Mouse (Mus musculus) fat pad, adult 2 months (tissue): Measurements from ENCODE around the gene Hoxa3.

ENCODE experiments used
- DNase-seq: peaks from one replicate; pipeline ENCODE4 v3.0.0-alpha.2; 2011; ENCODE audit warnings: low read depth, low spot score; ENCODE audit errors: extremely low read depth

Gene Hoxa3

DNA sequence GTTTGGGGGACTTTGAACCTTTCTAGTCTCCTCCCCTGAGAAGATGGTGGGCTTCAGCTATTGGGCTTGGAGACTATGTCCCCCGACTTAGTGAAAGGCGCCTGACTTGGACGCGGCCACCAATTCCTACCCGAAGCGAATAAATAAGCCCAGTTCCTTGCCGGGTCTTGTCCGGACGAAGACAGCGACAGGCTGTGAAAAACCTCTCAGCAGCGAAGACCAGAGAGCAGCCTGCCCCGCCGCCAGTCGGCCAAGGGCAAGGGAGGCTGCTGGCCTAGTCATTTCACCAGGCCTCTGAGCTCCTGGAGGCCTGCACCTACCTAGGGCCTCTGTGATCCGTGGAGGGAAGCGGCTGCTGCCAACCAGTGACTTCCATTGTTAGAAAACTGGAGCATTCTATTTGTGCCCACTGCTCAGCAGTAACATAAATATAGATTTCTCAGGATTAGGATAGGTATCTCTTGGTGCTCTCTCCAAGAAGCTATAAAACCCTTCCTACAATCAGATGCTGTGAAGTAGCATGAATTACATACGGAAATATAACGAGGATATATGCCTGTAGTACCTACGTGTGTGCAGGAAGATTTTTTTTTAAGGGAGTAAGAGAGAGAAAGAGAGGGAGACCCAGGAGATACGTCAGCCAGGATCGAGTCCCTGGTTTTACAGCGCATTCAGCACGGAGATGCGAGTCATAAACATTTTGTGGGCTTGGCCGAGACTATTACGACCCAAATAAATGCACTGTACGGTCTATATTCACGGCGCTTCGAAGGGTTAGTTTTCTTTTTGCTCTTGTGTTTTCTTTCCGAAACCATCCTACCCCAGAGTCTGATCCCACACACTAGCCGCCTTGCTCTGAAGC, 7.1 kb upstream of the Hoxa3 start:
- no peak for DNase-seq

DNA sequence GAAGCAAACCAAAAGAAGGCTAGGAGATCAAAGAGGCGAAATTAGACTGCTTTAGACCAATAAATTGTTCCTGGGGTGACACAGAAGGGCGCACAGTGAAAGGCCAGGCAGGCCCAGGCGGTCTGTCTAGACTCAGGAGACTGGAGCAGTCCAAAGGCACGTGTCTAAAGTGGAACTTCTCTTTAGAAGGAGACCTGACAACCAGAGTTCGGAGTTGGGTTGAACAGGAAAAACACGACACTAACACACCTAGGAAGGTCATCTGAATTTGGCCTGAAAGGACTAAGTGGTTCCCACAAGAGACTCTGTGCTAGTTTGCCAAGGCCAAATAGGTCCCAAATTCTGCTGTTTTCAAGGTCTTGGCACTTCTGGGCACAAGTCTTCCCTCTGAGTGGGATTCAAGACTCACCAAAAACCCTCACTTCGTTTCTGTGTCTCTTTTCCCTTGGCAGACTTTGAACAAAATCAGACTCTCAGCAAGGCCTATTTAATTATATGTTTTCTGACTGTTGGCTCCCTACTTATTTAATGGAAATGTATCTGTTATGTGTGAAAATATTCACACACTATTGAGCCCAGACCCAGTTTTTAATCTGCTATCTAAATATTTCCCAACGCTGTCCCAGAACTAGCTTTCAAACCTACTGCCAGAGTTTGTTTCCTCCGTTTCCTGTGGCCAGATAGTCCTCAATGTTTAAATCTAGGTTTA, 6.3 kb upstream of the Hoxa3 start:
- no peak for DNase-seq

DNA sequence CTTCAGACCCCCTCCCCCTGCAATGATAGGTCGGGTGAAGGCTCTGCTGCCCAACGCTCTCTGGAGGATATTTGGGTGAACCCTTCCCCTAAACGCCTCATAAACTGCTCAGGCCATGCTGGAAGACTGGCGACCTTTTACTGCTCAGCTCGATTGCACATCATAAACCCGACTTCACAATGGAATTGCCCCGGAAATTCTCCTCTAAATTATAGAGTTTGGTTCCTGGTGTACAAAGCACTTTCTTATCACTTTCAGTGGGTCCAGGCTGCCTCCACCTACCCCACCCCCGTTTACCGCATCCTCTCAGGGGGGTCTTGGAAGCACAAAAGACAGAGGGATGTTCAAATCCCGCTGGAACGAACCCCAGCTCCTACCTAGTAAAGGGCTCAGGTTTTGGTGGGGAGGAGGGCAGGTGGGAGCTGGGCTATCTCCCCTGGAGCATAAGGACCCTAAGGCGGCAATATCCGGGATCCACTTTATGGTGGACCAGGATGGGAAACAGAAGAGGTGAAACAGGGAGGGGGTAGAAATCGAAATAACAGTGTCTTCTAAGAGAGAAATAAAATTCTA, 5.6 kb upstream of the Hoxa3 start:
- DNase-seq, result no peak

DNA sequence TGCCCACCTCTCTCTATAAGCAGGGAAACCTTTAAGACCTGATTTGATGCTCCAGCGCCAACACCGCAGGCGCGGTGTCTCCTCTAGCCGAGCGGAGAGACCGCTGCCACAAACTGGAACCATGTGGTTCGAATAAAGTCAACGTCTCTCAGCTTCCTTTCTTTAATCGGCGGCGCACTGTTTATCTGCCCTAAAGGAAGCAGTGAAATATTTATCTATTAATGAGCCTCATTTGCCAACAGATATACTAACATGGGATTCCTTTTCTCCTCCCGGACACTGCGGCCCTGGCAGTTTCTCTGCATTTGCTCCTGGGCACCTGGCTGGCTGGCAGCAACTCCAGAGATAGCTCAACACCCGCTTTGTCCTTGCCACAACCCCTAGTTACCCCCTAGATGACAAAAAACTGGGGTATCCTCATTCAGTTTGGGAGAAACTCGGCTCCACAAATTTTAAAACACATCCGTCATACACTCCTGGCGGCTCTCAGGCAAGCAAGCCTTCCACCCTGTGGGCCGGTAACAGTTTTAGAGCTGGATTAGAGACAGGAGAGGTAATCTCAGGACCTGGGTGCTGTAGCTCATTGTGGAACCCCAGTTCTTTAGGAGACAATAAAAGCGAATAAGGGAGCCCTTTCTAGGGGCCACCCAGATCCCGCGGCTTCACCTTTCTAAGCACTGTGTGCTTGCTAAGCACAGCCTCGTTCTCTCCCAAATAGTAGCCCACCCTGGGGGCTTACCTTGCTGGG, 4.9 kb upstream of the Hoxa3 start:
- no peak for DNase-seq

DNA sequence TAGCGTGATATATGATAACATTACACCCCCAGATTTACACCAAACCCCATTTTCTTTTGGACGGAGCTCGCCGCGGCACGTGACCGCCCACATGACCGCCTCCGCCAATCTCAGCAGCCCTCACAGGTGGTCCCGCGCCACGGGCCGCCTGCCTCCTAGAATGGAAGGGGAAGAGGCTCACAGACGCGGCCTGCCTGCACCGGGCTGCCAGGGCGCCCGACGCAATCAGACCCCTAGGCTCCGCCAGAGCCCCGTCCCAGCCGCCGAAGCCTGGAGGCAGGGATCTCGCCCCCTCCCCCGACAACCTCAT, 4.3 kb upstream of the Hoxa3 start:
- no peak for DNase-seq

DNA sequence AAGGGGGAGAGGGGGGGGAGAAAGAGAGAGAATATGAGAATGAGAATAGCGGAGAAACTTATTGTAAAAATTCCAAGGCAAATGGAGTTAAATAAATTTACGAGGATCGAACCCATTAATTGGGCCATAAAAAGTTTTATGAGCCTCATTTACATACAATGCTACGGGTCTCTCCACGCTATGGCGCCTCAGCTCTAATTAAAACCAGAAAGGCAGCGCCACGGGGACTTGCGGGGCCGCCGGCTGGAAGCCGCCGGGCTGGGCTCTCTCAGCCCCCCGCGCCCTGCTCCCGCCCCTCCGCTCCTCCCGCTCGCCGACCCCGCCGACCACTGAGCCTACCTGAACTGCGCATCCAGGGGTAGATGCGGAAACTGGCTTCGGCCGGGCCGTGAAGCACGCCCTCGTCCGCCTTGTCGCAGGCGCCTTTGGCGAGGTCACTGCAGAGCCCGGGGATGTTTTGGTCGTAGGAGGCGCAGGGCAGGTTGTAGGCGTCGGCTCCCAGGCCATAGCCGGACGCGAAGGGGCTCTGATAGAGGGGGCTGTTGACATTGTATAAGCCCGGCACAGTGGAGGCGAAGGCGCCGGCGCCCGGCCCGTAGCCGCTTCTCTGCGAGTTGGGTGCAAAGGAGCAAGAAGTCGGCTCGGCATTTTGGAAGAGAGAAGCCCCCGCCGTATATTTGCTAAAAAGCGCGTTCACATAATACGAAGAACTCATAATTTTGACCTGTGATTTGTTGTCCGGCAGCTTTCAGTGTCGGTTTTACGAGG, 3.7 kb upstream of the Hoxa3 start:
- DNase-seq, result no peak

DNA sequence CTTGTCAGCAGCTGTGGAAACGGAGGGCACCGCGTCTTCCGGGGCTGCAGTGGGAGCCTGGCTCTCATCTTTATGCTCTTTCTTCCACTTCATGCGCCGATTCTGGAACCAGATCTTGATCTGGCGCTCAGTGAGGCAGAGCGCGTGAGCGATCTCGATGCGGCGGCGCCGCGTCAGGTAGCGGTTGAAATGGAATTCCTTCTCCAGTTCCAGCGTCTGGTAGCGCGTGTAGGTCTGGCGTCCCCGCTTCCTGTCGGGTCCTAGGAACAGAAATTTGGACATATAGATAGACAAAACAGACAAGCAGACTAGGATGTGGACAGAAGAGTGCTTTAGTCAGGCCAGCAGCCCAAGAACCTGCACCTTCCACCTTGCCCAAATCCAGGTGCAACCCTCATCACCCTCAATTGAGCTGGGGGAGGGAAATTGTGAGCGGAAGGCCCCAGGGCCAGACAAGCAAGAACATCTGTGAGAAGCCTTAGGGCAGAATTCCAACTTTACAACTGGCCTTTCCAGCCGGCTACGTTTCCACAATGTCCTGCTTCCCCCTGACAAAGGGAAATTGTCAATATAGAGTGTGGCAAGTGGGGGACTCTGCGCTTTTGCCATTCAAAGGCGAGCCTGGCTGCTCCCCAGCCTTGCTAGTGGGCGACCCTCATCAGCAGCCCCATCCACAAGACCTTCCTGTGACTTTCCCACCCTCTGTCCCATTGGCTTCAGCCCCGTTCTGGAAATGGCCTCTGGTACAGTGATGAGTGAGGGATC, 2.8 kb upstream of the Hoxa3 start:
- DNase-seq, result no peak

DNA sequence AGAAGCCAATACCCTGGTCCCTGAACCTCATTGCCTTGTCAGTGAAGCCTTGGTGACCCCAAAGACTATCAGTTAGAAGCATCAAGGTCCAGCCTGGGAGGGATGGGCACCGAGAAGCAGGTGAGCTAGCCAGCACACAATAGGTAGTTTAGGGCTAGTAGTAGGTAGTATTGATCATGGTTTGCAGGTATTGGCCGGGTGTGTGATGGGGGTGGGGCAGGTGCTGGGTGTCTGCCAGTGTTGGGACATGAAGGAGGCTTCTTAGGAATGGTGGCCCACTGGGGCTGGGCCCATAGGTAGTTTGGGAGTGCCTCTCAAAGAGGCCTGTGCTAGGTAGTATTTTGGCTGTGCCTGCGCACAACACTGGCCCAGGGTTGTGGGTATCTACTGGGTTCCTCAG, 1.9 kb upstream of the Hoxa3 start:
- DNase-seq, result no peak

DNA sequence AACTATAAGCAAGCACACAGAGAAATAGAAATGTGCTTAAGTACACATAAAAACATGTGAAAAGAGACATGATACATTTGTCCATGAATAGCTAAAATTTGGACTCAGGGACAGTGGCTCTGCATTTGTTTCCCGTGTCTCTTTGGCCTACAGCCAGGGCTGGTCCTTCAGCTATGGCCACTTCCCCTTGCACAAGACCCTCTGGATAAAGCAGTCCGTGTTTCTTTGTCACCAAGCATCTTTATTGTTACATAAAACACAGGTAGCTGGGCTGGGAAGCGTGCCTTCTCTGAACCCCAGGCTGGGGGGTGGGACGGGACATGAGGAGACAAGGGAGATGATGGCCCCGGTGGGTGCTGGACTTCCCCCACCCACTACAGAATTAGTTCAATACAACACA, 1.1 kb upstream of the Hoxa3 start:
- DNase-seq, result no peak

DNA sequence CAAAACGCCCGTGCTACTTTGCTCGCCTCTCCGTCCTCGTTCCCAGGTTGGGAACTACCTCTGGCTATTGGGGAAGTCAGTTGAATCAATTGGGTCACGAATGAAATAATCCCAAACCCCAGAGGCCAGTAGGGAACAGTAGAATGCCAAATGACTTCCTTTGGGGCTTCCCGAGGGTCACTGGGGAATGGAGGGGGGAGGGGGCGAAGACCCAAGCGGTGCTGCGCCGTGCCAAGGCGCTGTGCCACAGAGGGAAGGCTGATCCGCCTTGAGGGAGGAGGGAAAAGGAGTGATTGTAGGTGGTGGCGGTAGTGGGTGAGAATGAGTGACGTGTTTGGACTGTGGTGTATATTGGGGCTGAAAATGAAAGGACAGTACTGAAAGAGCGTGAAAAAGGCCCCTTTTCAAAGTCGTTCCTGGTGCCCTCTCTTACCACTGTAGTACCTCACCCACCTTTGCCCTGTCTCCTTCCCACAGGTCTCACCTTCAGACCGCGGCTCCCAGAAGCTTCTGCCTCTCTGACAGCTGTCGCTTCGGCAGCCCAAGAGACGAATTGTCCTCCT, 499 bp downstream of the Hoxa3 start:
- no peak for DNase-seq

DNA sequence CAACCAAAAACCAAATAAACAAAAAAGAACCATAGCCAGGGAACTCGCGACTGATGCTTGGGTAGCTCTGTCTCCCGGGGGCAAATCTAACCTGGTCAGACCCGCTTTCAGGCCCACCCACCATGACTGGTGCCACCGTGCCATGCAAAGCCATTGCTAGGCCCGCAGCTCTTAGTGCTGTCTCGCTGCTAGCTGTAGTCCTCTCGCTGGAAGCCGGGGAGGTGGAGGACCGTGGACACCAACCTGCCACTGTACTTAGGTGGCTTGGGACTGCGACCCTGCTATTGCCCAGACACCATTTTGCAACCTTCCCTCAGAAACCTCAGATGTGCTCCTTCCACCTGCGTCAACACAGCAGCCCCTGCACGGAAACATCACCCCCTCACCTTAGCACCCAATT, 1.2 kb downstream of the Hoxa3 start:
- no peak for DNase-seq

DNA sequence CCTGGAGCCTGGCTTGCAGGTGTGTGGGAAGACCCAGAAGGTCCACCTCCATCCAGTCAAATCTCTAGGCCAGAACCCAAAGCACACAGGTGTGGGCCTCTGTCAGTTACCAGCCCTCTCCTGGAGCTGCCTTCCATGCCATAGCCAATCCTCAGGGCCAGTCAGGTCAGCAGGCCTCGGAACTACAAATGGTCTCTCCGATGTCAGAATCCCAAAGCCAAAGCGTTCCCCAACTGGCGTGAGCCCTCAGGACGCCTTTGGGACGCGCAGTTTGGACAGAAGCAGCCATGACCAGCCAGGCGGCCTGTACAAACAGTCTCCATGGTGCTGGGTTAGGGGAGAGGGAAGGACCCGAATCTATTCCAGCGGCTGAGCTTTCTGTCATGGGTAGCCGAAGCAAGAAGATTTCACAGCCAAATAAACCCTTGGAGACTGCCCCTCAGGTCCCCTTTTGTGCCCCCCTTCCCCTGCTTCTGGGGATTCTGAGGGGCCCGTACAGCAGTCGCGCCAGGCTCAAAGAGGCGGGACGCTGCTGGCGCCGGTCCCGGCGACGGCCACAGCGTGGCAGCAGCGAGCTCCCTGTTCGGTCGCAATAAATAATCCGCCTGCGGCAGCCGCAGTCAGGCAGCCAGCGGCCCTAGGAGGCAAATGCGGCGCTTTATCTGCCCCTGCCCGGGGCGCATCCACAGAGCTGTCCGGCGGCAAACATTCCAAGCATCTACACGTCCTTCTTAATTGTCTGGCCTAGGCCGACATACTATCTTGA, 1.8 kb downstream of the Hoxa3 start:
- DNase-seq, result no peak

DNA sequence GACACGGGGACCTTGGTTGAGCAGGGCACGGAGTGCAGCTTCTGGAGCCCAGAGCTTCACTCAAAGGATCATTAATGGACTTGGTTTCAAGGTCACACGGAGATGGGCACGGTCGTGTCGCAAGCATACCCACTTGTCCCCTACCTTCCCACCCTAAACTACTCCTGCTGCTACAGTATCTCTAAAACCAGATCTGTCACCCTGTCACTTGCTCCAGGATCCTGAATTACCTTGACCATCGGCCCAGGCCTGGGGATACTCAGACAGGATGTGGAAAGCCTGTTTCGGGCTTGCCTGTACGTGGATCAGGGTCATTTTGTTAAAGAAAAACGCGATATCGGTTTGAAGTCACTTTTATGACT, 3.5 kb downstream of the Hoxa3 start:
- DNase-seq, result no peak

DNA sequence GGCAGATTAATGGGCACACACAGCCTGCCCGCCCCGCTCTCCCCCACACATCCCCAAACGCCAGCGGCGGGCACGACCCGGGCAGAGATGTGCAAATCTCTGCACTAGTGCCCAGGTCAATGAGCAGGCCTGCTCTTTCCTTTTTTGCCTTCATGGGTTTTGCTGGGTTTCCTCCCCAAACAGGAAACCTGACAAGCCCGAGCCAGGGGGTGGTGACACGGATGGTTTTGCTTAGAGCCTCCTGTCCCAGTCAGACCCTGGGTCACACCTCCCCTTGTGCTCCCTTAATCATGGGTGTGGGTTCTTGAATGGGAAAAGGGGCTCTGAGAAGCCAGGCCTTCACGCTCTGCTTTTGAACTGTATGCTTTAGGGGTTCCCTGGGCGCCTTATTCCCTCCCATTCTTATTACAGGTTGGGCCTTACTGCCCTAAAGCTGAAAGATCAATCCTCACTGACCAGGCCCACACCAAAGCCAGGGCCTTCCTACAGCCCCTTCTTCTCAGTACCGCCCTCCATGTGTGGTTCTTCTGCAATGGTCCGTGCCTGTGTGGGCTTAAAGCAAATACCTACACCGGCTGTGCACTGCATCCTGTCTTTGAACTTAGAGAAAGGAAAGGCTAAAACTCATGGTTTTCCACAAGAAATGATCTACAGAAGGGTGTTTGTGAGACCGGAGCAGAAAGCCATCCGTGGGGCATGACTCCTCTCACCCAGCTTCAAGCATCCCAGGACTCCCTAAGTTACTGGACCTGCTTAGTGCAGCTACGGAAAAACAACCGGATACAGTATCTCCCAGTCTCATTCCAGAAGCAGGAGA, 4.1 kb downstream of the Hoxa3 start:
- DNase-seq, result no peak

DNA sequence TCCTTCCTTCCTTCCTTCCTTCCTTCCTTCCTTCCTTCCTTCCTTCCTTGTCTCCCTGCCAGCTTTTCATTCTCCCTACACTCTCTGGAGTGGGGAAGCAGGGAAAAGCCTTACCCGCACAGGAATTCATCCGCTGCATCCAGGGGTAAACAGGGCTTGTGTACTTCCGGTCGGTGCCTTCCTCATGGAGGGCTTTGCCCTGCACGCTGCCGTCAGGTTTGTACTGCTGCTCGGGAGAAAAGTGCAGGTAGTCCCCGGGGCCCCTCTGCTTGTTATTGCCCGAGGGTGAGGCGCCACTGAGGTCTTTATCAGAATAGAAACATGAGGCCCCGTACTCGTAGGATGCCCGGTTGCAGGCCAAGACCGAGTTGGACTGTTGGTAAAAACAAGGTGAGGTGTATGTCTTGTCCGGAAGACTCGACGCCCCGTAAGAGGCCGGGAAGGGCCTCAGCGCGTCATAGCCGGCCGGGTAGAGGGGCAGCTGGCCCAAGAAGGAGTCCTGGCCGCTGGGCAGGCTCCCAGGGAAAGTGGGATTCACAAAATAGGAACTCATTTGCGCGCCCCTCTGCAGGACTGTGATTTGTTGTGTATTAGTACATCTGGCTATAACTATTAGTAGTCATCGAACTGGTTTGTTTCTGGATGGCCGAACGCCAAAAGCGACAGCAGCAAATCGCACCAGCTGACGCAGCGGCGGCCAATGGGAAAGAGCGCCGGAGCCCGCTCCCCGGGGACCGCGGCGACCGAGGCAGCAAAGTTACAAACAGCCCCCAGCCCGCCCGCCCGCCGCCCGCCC, 4.9 kb downstream of the Hoxa3 start, which contains the start of gene Hoxa6:
TSS of gene Hoxa6 (minus strand) at position 651 of the 796 bp plus-strand sequence.
- DNase-seq, result no peak

DNA sequence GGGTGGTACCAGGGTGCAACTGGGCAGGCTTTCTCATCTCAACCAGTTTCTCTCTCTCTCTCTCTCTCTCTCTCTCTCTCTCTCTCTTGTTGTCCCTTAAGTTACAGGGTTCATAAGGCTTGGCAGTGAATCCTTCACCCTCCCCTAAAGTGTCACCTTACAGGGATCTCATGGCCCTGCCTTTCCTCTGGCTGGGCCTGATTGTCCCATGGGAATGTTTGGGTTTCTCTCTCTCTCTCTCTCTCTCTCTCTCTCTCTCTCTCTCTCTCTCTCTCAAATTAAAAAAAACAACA, 5.5 kb downstream of the Hoxa3 start:
- DNase-seq, result no peak

DNA sequence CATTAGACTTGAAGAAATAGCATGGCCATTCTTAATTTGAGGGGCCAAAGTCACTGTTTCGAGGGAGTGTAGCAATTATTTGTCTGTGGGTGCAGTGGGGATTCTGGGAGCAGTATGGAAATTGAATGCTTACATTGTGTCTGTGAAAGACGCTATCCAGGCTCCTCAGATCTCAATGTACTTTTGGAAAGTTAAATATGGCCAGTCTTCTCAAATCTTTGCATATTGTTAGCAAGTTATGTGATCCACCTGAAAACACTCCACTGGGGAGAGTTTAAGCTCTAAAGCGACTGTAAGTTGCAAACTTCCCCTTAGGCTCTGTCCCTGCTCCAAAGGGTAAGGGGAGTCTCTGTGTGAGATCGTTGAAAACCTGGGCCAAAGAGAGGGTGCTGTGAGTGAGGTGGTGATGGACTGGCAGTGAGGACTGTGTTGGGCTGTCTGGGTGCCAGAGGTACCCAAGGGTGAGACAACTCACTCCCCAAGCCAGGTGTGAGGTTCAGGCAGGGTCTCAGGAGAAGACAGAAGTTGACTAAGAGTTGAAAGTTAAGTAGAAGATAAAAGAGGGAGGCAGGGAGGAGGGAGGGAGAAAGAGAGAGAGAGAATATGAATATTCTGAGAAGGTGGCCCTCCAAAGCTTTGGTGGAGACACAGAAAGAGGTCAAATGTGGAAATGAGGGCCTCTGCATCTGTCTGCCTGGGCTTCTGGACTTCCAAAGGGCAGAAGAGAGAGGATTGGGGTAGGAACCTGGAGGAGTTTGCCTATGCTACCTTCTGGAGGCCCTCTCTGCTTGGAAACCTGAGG, 6.1 kb downstream of the Hoxa3 start:
- DNase-seq, result no peak
